Comparison of ENCODE assay signal across 27 mouse cellular contexts in genomic region chr9:108123916-108124315, GRCm38 (mm10). TPM values are rescaled to one million over a fixed set of nuclear protein-coding genes. Genes with fewer than 3 reads are reported as not detected.
"Had no signal": no experiment of that assay in that cellular context is flagged by ENCODE, and none has a peak within 500 bp of the region (broad histone marks: within the 10 kb centered on the region; RNA-seq: fewer than 3 reads in every experiment).

No protein-coding gene starts in this region.

- H3K4me2 ChIP-seq: kidney, embryonic 15.5 days; limb, embryonic 12.5 days; limb, embryonic 15.5 days; liver, embryonic 12.5 days; liver, embryonic 15.5 days; lung, embryonic 15.5 days; midbrain, embryonic 12.5 days; midbrain, embryonic 15.5 days; neural tube, embryonic 12.5 days; neural tube, embryonic 15.5 days had no signal

- H3K36me3 ChIP-seq: kidney, embryonic 15.5 days; limb, embryonic 12.5 days; limb, embryonic 15.5 days; liver, embryonic 12.5 days; liver, embryonic 15.5 days; lung, embryonic 15.5 days had no signal

- H3K27ac ChIP-seq: kidney, embryonic 15.5 days; limb, embryonic 12.5 days; limb, embryonic 15.5 days; liver, embryonic 12.5 days; liver, embryonic 15.5 days; lung, embryonic 15.5 days; midbrain, embryonic 12.5 days; midbrain, embryonic 15.5 days; neural tube, embryonic 12.5 days; neural tube, embryonic 15.5 days; stomach, postnatal 0 days had no signal

- DNase-seq: kidney, adult 8-10 months; kidney, postnatal 14 days; kidney, postnatal 4 days; left cerebral cortex, postnatal 4 days; lung, adult 18-20 months; lung, postnatal 14 days; lung, postnatal 4 days; right cerebral cortex, adult 18-20 months; right cerebral cortex, postnatal 14 days; right cerebral cortex, postnatal 4 days; thymus, adult 2 months; thymus, postnatal 14 days had no signal

- H3K27me3 ChIP-seq: kidney, embryonic 15.5 days; limb, embryonic 15.5 days; lung, embryonic 15.5 days; midbrain, embryonic 12.5 days; midbrain, embryonic 15.5 days; neural tube, embryonic 12.5 days; neural tube, embryonic 15.5 days had no signal

- H3K4me1 ChIP-seq: midbrain, embryonic 15.5 days; neural tube, embryonic 12.5 days; neural tube, embryonic 15.5 days had no signal

- H3K4me3 ChIP-seq: kidney, embryonic 15.5 days; limb, embryonic 12.5 days; limb, embryonic 15.5 days; liver, embryonic 12.5 days; liver, embryonic 15.5 days; lung, embryonic 15.5 days; midbrain, embryonic 12.5 days; midbrain, embryonic 15.5 days; neural tube, embryonic 12.5 days; neural tube, embryonic 15.5 days had no signal

- ATAC-seq: liver, embryonic 12.5 days; midbrain, embryonic 15.5 days had no signal

- H3K9ac ChIP-seq: kidney, embryonic 15.5 days; limb, embryonic 12.5 days; limb, embryonic 15.5 days; liver, embryonic 12.5 days; liver, embryonic 15.5 days; lung, embryonic 15.5 days; midbrain, embryonic 12.5 days; midbrain, embryonic 15.5 days; neural tube, embryonic 12.5 days; neural tube, embryonic 15.5 days had no signal

- H3K9me3 ChIP-seq: kidney, embryonic 15.5 days; limb, embryonic 12.5 days; limb, embryonic 15.5 days; liver, embryonic 12.5 days; liver, embryonic 15.5 days; lung, embryonic 15.5 days; midbrain, embryonic 12.5 days; midbrain, embryonic 15.5 days; neural tube, embryonic 12.5 days; neural tube, embryonic 15.5 days had no signal

RNA-seq across cellular contexts. Expression of gene Mst1, which starts 43.7 kb away (rescaled TPM):
- total RNA-seq: layer of hippocampus, adult 18-20 months; layer of hippocampus, postnatal 14 days; left cerebral cortex, adult 8-10 months; left cerebral cortex, postnatal 14 days; left cerebral cortex, postnatal 4 days had no signal
- polyA plus RNA-seq: midbrain, embryonic 15.5 days; neural tube, embryonic 15.5 days had no signal
